Mouse (Mus musculus) embryonic facial prominence, embryonic 13.5 days (tissue): Measurements from ENCODE around the gene Fate1. TPM values are rescaled to one million over a fixed set of nuclear protein-coding genes. Genes with fewer than 3 reads are reported as not detected.

ENCODE experiments used
- polyA plus RNA-seq: library from polyadenylated mRNA; unstranded; fragments of >200 nt; fragmentation: Nextera tagmentation; extraction: Ambion mirVana; gene quantifications from 2 replicates; pipeline ENCODE4 v1.2.1, GENCODE M21; 2015

The Fate1 gene
- polyA plus RNA-seq, 1 experiment from 2014 or later = not detected

Other genes starting within 250 kb of the Fate1 start
- gene Vma21, start 157.1 kb upstream of the Fate1 start, polyA plus RNA-seq = 41.4 and 44.7 TPM in 2 replicates
- not detected in 2 replicates for gene Gm1141, start 52.0 kb upstream of the Fate1 start, polyA plus RNA-seq
- gene Prrg3, start 10.4 kb upstream of the Fate1 start, polyA plus RNA-seq = 10.1 and 10.5 TPM in 2 replicates
- 0.66 and 0.81 TPM in 2 replicates for gene Cnga2, start 18.9 kb downstream of the Fate1 start, polyA plus RNA-seq
- gene Magea4, start 249.0 kb downstream of the Fate1 start, polyA plus RNA-seq = not detected in 2 replicates